Mouse (Mus musculus) MEL (cell line): ENCODE results near the gene Gm20708.

Experiments
- E2F4 ChIP-seq: IDR thresholded peaks from 2 replicates; pipeline ENCODE4 v1.6.1; 2011; ENCODE audit warnings: low read depth, low read length, improper control_type of control experiment, borderline replicate concordance
- POLR2A ChIP-seq, 2 experiments: IDR thresholded peaks; 2 replicates each; pipeline ENCODE4 v1.6.1; 2011 to 2012; ENCODE audit warnings: low read length in 2 of 2, mild to moderate bottlenecking in 2 of 2, control low read depth in 1 of 2, improper control_type of control experiment in 1 of 2, low read depth in 1 of 2, moderate library complexity in 1 of 2; ENCODE audit not compliant: control insufficient read depth in 1 of 2, insufficient read depth in 1 of 2, poor library complexity in 1 of 2
- TAL1 ChIP-seq: IDR thresholded peaks from 2 replicates; pipeline ENCODE4 v1.6.1; 2012; ENCODE audit warnings: mild to moderate bottlenecking, inconsistent platforms, low read length, moderate library complexity, mixed read lengths
- UBTF ChIP-seq: IDR thresholded peaks from 2 replicates; pipeline ENCODE4 v1.6.1; 2012; ENCODE audit warnings: low read depth, mild to moderate bottlenecking, inconsistent platforms, low read length, improper control_type of control experiment, moderate library complexity, borderline replicate concordance; ENCODE audit not compliant: insufficient read depth

- TF ChIP-seq TAL1 = no peak
- TF ChIP-seq E2F4 = no peak
- TF ChIP-seq POLR2A (IDR thresholded peaks at IDR 0.05; ENCODE audit: control insufficient read depth in 1 of 2, insufficient read depth in 1 of 2, low read depth in 1 of 2, low read length in 2 of 2, poor library complexity in 1 of 2) = no peak
- no peak for TF ChIP-seq UBTF
These were observed 35.5 kb downstream of the Gm20708 start for GRCm38 (mm10) chr11:117844997-117845396.
